In the genomic region with DNA sequence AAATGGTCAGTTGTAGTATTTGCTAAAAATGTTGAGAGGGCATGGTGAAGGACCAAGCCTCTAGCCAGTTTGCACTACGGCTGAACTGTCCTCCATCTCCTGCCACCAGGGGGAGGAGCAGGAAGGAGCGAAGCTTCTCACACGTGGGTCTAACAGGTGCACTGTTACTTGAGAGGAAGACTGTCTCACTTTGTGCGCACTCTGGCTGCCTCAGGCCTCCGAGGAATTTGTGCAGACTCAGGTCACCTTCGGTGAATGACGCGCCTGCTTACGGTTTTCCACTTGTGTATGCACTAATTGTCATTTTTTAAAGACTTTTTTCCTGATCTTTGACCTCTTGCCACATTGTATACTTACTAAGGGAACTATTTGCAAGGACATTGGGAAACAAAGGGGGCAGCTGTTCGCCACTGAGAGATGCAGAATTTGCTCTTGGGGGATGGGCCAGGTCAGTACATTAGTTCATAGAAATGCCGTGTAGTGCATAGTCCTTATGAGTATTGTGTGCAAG, we compare ENCODE assay signal across 8 mouse cellular contexts.
DNase-seq lines count a peak whose midpoint lies in the region; ATAC-seq and TF ChIP-seq lines count a peak whose summit lies in the region.

No protein-coding gene starts in this region.

- no peaks in the 10 kb centered on the region for H3K9me3 ChIP-seq in forebrain, postnatal 0 days (ENCODE audit: low read length)
- H3K9me3 ChIP-seq in forebrain, embryonic 15.5 days, result no peaks in the 10 kb centered on the region
- no peaks in the 10 kb centered on the region for H3K9me3 ChIP-seq in liver, embryonic 13.5 days (replicated peaks)
- no peaks in the 10 kb centered on the region for H3K9me3 ChIP-seq in stomach, embryonic 14.5 days (ENCODE audit: control insufficient read depth, low read depth, low read length)
- H3K9me3 ChIP-seq in forebrain, embryonic 13.5 days (replicated peaks), result no peaks in the 10 kb centered on the region

- no peak for DNase-seq in forebrain, postnatal 0 days
- DNase-seq in CD4-positive helper T cell, adult 2 months (ENCODE audit: low read depth, low spot score), result peak; percentile 31
- peak; percentile 14 for DNase-seq in embryo, embryonic 9.5 days (ENCODE audit: extremely low spot score)
- DNase-seq in liver, embryonic 13.5 days, result no peak
- DNase-seq in c-Kit-positive CD71-positive TER-119-positive erythroid progenitor cells, embryonic 14.5 days (ENCODE audit: low spot score), result no peak

- ATAC-seq in forebrain, postnatal 0 days, result no peak
- ATAC-seq in forebrain, embryonic 15.5 days (replicated peaks), result no peak
- peak; percentile 68 for ATAC-seq in liver, embryonic 13.5 days (ENCODE audit: low read depth)
- 0 out of 2 replicates have a peak, but pooled peaks have one; percentile 23 for ATAC-seq in stomach, embryonic 14.5 days (ENCODE audit: insufficient number of reproducible peaks, insufficient read depth, low FRiP score, low read depth)
- no peak for ATAC-seq in forebrain, embryonic 13.5 days

- TF ChIP-seq CTCF in forebrain, postnatal 0 days (IDR thresholded peaks at IDR 0.05; ENCODE audit: low read depth), result peak; percentile 66

- no peak overlapping the region for H3K4me2 ChIP-seq in forebrain, postnatal 0 days (ENCODE audit: low read depth)
- no peak overlapping the region for H3K4me2 ChIP-seq in forebrain, embryonic 15.5 days (replicated peaks)
- H3K4me2 ChIP-seq in liver, embryonic 13.5 days, result no peak overlapping the region
- no peak overlapping the region for H3K4me2 ChIP-seq in stomach, embryonic 14.5 days (replicated peaks; ENCODE audit: low read depth, low read length)
- H3K4me2 ChIP-seq in forebrain, embryonic 13.5 days, result no peak overlapping the region

- no peak overlapping the region for H3K27ac ChIP-seq in forebrain, postnatal 0 days (ENCODE audit: low read depth, low read length)
- no peak overlapping the region for H3K27ac ChIP-seq in forebrain, embryonic 15.5 days (replicated peaks)
- peak overlapping the region; percentile 13; the same call in 1 of the 2 replicates for H3K27ac ChIP-seq in liver, embryonic 13.5 days
- H3K27ac ChIP-seq in stomach, embryonic 14.5 days (ENCODE audit: low read length), result no peak overlapping the region
- no peak overlapping the region for H3K27ac ChIP-seq in forebrain, embryonic 13.5 days

- no peaks in the 10 kb centered on the region for H3K4me1 ChIP-seq in forebrain, postnatal 0 days (ENCODE audit: insufficient read depth)
- no peaks in the 10 kb centered on the region for H3K4me1 ChIP-seq in forebrain, embryonic 15.5 days
- no peaks in the 10 kb centered on the region for H3K4me1 ChIP-seq in liver, embryonic 13.5 days (replicated peaks)
- H3K4me1 ChIP-seq in stomach, embryonic 14.5 days (ENCODE audit: control insufficient read depth, insufficient read depth, low read length), result no peaks in the 10 kb centered on the region
- H3K4me1 ChIP-seq in forebrain, embryonic 13.5 days, result no peaks in the 10 kb centered on the region

- peaks cover 51% of the 10 kb centered on the region for H3K36me3 ChIP-seq in forebrain, postnatal 0 days (ENCODE audit: insufficient read depth)
- peaks cover 46% of the 10 kb centered on the region for H3K36me3 ChIP-seq in forebrain, embryonic 15.5 days
- peaks cover 82% of the 10 kb centered on the region for H3K36me3 ChIP-seq in liver, embryonic 13.5 days
- H3K36me3 ChIP-seq in stomach, embryonic 14.5 days (ENCODE audit: control insufficient read depth, insufficient read depth, low read length), result peaks cover 27% of the 10 kb centered on the region
- peaks cover 67% of the 10 kb centered on the region for H3K36me3 ChIP-seq in forebrain, embryonic 13.5 days (ENCODE audit: poor library complexity, severe bottlenecking)

- H3K9ac ChIP-seq in forebrain, postnatal 0 days, result no peak overlapping the region
- H3K9ac ChIP-seq in forebrain, embryonic 15.5 days (replicated peaks), result no peak overlapping the region
- no peak overlapping the region for H3K9ac ChIP-seq in liver, embryonic 13.5 days
- H3K9ac ChIP-seq in stomach, embryonic 14.5 days (replicated peaks; ENCODE audit: low read depth, low read length), result no peak overlapping the region
- no peak overlapping the region for H3K9ac ChIP-seq in forebrain, embryonic 13.5 days

- no peak overlapping the region for H3K4me3 ChIP-seq in forebrain, postnatal 0 days (ENCODE audit: low read depth, low read length)
- H3K4me3 ChIP-seq in forebrain, embryonic 15.5 days, result no peak overlapping the region
- H3K4me3 ChIP-seq in liver, embryonic 13.5 days (replicated peaks), result no peak overlapping the region
- H3K4me3 ChIP-seq in stomach, embryonic 14.5 days (ENCODE audit: low read depth, low read length), result no peak overlapping the region
- H3K4me3 ChIP-seq in forebrain, embryonic 13.5 days, result no peak overlapping the region

- no peaks in the 10 kb centered on the region for H3K27me3 ChIP-seq in forebrain, postnatal 0 days (ENCODE audit: insufficient read depth, low read length)
- no peaks in the 10 kb centered on the region for H3K27me3 ChIP-seq in forebrain, embryonic 15.5 days
- H3K27me3 ChIP-seq in liver, embryonic 13.5 days, result no peaks in the 10 kb centered on the region
- H3K27me3 ChIP-seq in stomach, embryonic 14.5 days (ENCODE audit: control insufficient read depth, insufficient read depth, low read length), result no peaks in the 10 kb centered on the region
- no peaks in the 10 kb centered on the region for H3K27me3 ChIP-seq in forebrain, embryonic 13.5 days

- 70% methylated on average over 11 of the region's 11 CpGs for WGBS in forebrain, postnatal 0 days
- 68% methylated on average over 11 of the region's 11 CpGs for WGBS in forebrain, embryonic 15.5 days
- WGBS in liver, embryonic 13.5 days (ENCODE audit: insufficient replicate concordance), result 64% methylated on average over 11 of the region's 11 CpGs
- whole genome bisulfite sequencing in stomach, embryonic 14.5 days, result 51% methylated on average over 11 of the region's 11 CpGs
- WGBS in forebrain, embryonic 13.5 days, result 67% methylated on average over 11 of the region's 11 CpGs

Comparison
In these comparisons a context has a peak if more than half of its experiments do, and no peak if none do; other contexts are left out.
1. ATAC-seq: peak in liver, embryonic 13.5 days (single experiment) and stomach, embryonic 14.5 days (single experiment); none in forebrain, postnatal 0 days (single experiment), forebrain, embryonic 15.5 days (single experiment) and forebrain, embryonic 13.5 days (single experiment).
2. DNase-seq: peak in CD4-positive helper T cell, adult 2 months (single experiment) and embryo, embryonic 9.5 days (single experiment); none in forebrain, postnatal 0 days (single experiment), liver, embryonic 13.5 days (single experiment) and c-Kit-positive CD71-positive TER-119-positive erythroid progenitor cells, embryonic 14.5 days (single experiment).